Mouse (Mus musculus): ENCODE measurements at regions not wholly inside any gene's neighbourhood (a gene's known extent, or its start where the extent isn't known, plus 50 kb on each side); places are given as distances from the start of the nearest gene placed in this dataset.
A peak's percentile ranks its signal among the peaks of the same experiment; 100 is the strongest.

DNA sequence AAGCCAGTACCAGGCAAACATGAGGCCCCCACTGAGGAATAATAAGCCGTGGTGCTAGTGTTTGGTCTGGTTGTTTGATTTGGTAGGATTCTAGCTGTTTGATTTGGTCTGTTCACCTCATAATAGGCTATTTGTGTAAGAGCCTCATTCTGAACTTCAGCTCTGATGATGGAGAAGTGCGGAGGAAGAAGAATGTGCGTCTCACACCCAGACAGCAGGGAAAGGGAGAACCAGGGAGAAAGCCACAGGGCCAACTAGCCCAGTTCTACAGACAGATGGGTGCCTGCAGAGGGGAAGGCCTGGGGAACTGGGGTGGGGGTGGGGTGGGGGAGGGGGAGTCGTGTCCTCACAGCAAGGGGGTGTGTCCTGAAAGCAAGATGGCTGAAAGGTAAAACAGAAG lies 106.6 kb upstream of the Sfswap start:
- no peak overlapping the region for H3K27ac ChIP-seq (replicated peaks)
- 71% methylated on average over 4 of the region's 4 CpGs for WGBS
- no peaks in the 10 kb centered on the region for H3K27me3 ChIP-seq
- H3K9ac ChIP-seq, result no peak overlapping the region
- H3K36me3 ChIP-seq, result no peaks in the 10 kb centered on the region
- no peak overlapping the region for H3K4me2 ChIP-seq
- ATAC-seq (ENCODE audit: low FRiP score, low read depth), result no peak
- 0 out of 2 replicates have a peak, but pooled peaks cover 4% of the 10 kb centered on the region for H3K4me1 ChIP-seq (replicated peaks)
- H3K9me3 ChIP-seq, result no peaks in the 10 kb centered on the region
- H3K4me3 ChIP-seq, result no peak overlapping the region

GRCm38 (mm10) chr5:129397311-129397710 lies 103.7 kb upstream of the Sfswap start:
- no peak for ATAC-seq (ENCODE audit: low FRiP score, low read depth)
- H3K4me3 ChIP-seq, result no peak overlapping the region
- WGBS, result 88% methylated on average over 1 of the region's 1 CpGs
- no peaks in the 10 kb centered on the region for H3K36me3 ChIP-seq
- H3K4me1 ChIP-seq (replicated peaks), result no peaks in the 10 kb centered on the region
- H3K9ac ChIP-seq, result no peak overlapping the region
- no peak overlapping the region for H3K27ac ChIP-seq (replicated peaks)
- H3K27me3 ChIP-seq, result no peaks in the 10 kb centered on the region
- no peaks in the 10 kb centered on the region for H3K9me3 ChIP-seq
- no peak overlapping the region for H3K4me2 ChIP-seq

DNA sequence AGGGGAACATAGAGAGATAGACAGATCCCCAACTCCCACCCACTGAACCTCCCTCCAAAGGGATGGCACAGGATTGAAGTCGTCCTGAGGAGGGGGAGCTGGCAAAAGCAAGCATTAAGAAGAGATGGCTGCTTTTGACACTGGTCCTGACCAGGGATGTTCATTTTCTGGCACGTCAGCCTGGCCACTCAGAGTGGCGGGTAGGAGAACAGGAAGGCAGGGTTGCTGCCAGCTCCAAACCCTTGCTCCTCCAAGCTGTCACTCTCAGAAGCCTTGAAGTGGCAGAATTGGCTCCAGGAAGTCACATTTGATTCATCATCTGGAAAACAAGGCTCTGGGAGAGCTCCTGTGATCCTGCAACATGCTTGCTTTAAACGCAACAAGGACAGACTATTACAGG lies 94.8 kb upstream of the Sfswap start:
- Histone ChIP-seq H3K9me3 (no peaks in the 10 kb centered on the region), H3K9ac (no peak overlapping the region), H3K27me3 (no peaks in the 10 kb centered on the region), H3K36me3 (no peaks in the 10 kb centered on the region), H3K4me3 (no peak overlapping the region), H3K4me2 (no peak overlapping the region), H3K27ac (replicated peaks) (no peak overlapping the region), H3K4me1 (replicated peaks) (peaks cover 9% of the 10 kb centered on the region)
- ATAC-seq (ENCODE audit: low FRiP score, low read depth), result no peak
- 54% methylated on average over 4 of the region's 4 CpGs for WGBS

GRCm38 (mm10) chr5:129409440-129410004 lies 91.5 kb upstream of the Sfswap start:
- Histone ChIP-seq H3K9ac (no peak overlapping the region), H3K4me3 (no peak overlapping the region), H3K36me3 (no peaks in the 10 kb centered on the region), H3K27ac (replicated peaks) (peak overlapping the region; percentile 42; the same call in 1 of the 2 replicates), H3K4me2 (no peak overlapping the region), H3K4me1 (replicated peaks) (peaks cover 9% of the 10 kb centered on the region), H3K27me3 (0 out of 2 replicates have a peak, but pooled peaks cover under 1% of the 10 kb centered on the region), H3K9me3 (no peaks in the 10 kb centered on the region)
- peak; percentile 88 for ATAC-seq (ENCODE audit: low FRiP score, low read depth)
- WGBS, result 57% methylated on average over 14 of the region's 14 CpGs

DNA sequence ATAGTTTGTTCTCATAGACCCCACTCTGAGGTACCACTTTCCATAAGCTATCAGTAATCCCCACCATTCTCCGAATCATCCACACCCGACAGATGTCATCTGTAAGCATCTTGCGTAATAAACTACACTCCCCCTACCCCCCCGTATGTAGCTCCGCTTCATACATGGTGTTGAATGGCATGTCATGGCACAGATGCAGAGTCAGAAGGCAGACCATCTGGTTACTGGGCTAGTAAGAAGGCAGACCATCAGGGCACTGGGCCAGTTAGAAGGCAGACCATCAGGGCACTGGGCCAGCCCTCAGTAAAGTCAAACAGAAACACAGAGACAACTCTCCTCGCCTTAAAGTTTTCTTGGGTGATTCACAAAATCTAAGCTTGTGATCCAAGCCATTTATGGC lies 88.9 kb upstream of the Sfswap start:
- H3K9me3 ChIP-seq, result no peaks in the 10 kb centered on the region
- 0 out of 2 replicates have a peak, but pooled peaks have one; percentile 57 for ATAC-seq (ENCODE audit: low FRiP score, low read depth)
- H3K36me3 ChIP-seq, result no peaks in the 10 kb centered on the region
- H3K27ac ChIP-seq (replicated peaks), result no peak overlapping the region
- 82% methylated on average over 6 of the region's 6 CpGs for WGBS
- H3K4me2 ChIP-seq, result no peak overlapping the region
- H3K4me3 ChIP-seq, result no peak overlapping the region
- peaks cover 9% of the 10 kb centered on the region for H3K4me1 ChIP-seq (replicated peaks)
- H3K9ac ChIP-seq, result no peak overlapping the region
- H3K27me3 ChIP-seq, result 0 out of 2 replicates have a peak, but pooled peaks cover 2% of the 10 kb centered on the region

GRCm38 (mm10) chr5:129414960-129415706 lies 85.9 kb upstream of the Sfswap start:
- H3K4me1 ChIP-seq (replicated peaks), result peaks cover 3% of the 10 kb centered on the region
- WGBS, result 47% methylated on average over 12 of the region's 12 CpGs
- H3K27me3 ChIP-seq, result 0 out of 2 replicates have a peak, but pooled peaks cover 2% of the 10 kb centered on the region
- H3K4me3 ChIP-seq, result no peak overlapping the region
- no peak overlapping the region for H3K4me2 ChIP-seq
- no peaks in the 10 kb centered on the region for H3K9me3 ChIP-seq
- no peak overlapping the region for H3K9ac ChIP-seq
- H3K36me3 ChIP-seq, result no peaks in the 10 kb centered on the region
- ATAC-seq (ENCODE audit: low FRiP score, low read depth), result no peak
- no peak overlapping the region for H3K27ac ChIP-seq (replicated peaks)

DNA sequence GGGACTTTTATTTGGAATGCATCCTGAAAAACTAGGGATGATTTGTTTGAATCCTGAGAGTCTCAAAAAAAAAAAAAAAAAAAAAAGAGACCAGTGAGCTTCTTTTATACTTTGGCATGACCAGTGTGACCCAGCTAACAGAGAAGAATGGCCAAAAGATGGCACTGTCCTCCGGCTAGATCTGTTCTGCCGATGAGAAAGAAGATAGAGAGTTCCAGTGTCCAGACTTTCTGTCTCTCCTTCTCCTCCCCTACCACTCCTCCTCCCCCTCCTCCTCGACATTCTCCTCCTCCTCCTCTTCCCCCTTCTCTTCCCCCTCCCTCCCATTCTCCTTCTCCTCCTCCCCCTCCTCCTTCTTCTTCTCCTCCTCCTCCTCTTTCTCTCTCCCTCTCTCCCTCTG lies 84.6 kb upstream of the Sfswap start:
- 22% methylated on average over 3 of the region's 3 CpGs for WGBS
- Histone ChIP-seq H3K36me3 (no peaks in the 10 kb centered on the region), H3K4me3 (no peak overlapping the region), H3K27ac (replicated peaks) (no peak overlapping the region), H3K9ac (no peak overlapping the region), H3K27me3 (0 out of 2 replicates have a peak, but pooled peaks cover 2% of the 10 kb centered on the region), H3K9me3 (no peaks in the 10 kb centered on the region), H3K4me2 (no peak overlapping the region), H3K4me1 (replicated peaks) (no peaks in the 10 kb centered on the region)
- no peak for ATAC-seq (ENCODE audit: low FRiP score, low read depth)

DNA sequence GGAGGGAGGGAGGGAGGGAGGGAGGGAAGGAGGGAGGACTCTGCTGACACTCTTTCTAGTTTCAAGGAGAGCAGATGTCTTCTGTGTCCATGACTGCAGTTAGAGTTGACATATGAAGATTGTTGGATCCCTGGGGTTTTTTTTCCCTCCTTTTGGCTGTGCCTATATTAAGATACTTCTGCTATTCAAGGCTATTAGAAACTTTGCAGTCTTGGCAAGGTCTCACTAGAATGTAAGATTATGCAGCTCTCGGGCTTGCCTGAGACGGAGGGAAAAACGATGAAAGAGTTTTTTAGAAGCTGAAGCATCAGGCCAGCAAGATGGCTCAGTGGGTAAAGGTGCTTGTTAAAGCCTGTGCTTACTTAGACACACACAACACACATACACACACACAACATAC lies 83.5 kb upstream of the Sfswap start:
- H3K36me3 ChIP-seq, result no peaks in the 10 kb centered on the region
- 0 out of 2 replicates have a peak, but pooled peaks cover 2% of the 10 kb centered on the region for H3K27me3 ChIP-seq
- H3K9ac ChIP-seq, result no peak overlapping the region
- no peaks in the 10 kb centered on the region for H3K4me1 ChIP-seq (replicated peaks)
- no peak for ATAC-seq (ENCODE audit: low FRiP score, low read depth)
- H3K27ac ChIP-seq (replicated peaks), result no peak overlapping the region
- WGBS, result 77% methylated on average over 3 of the region's 3 CpGs
- no peak overlapping the region for H3K4me2 ChIP-seq
- no peaks in the 10 kb centered on the region for H3K9me3 ChIP-seq
- no peak overlapping the region for H3K4me3 ChIP-seq

DNA sequence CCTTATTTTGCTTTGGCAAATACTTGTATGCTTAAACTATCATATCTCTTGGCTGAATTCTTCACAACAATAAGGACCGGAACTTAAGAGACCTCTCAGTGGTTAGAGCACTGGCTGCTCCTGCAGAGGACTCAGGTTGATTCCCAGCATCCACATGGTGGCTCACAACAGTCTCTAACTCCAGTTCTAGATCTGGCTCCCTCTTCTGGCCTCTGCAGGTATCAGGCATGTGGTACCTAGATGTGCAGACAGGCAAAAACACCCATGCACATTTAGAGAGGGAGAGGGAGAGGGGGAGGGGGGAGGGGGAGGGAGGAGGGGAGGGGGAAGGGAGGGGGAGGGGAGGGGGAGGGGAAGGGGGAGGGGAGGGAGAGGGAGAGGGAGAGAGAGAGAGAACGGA lies 80.0 kb upstream of the Sfswap start:
- H3K36me3 ChIP-seq, result no peaks in the 10 kb centered on the region
- no peak overlapping the region for H3K4me3 ChIP-seq
- no peaks in the 10 kb centered on the region for H3K4me1 ChIP-seq (replicated peaks)
- no peak overlapping the region for H3K27ac ChIP-seq (replicated peaks)
- H3K27me3 ChIP-seq, result no peaks in the 10 kb centered on the region
- WGBS, result 79% methylated on average over 2 of the region's 2 CpGs
- H3K4me2 ChIP-seq, result no peak overlapping the region
- H3K9me3 ChIP-seq, result no peaks in the 10 kb centered on the region
- no peak overlapping the region for H3K9ac ChIP-seq
- ATAC-seq (ENCODE audit: low FRiP score, low read depth), result no peak

- no peak overlapping the region for H3K27ac ChIP-seq (replicated peaks)
- H3K9me3 ChIP-seq, result no peaks in the 10 kb centered on the region
- peaks cover 11% of the 10 kb centered on the region for H3K4me1 ChIP-seq (replicated peaks)
- no peaks in the 10 kb centered on the region for H3K36me3 ChIP-seq
- ATAC-seq (ENCODE audit: low FRiP score, low read depth), result no peak
- H3K4me3 ChIP-seq, result no peak overlapping the region
- no peak overlapping the region for H3K4me2 ChIP-seq
- H3K9ac ChIP-seq, result no peak overlapping the region
- no peaks in the 10 kb centered on the region for H3K27me3 ChIP-seq
Measured at GRCm38 (mm10) chr5:129429897-129430296, 71.1 kb upstream of the Sfswap start.

- Histone ChIP-seq H3K4me2 (no peak overlapping the region), H3K27me3 (no peaks in the 10 kb centered on the region), H3K27ac (replicated peaks) (no peak overlapping the region), H3K9ac (no peak overlapping the region), H3K4me1 (replicated peaks) (peaks cover 11% of the 10 kb centered on the region), H3K4me3 (no peak overlapping the region), H3K9me3 (no peaks in the 10 kb centered on the region), H3K36me3 (no peaks in the 10 kb centered on the region)
- ATAC-seq (ENCODE audit: low FRiP score, low read depth), result no peak
- WGBS, result 73% methylated on average over 3 of the region's 3 CpGs
Measured at GRCm38 (mm10) chr5:129430330-129430729, 70.7 kb upstream of the Sfswap start.

DNA sequence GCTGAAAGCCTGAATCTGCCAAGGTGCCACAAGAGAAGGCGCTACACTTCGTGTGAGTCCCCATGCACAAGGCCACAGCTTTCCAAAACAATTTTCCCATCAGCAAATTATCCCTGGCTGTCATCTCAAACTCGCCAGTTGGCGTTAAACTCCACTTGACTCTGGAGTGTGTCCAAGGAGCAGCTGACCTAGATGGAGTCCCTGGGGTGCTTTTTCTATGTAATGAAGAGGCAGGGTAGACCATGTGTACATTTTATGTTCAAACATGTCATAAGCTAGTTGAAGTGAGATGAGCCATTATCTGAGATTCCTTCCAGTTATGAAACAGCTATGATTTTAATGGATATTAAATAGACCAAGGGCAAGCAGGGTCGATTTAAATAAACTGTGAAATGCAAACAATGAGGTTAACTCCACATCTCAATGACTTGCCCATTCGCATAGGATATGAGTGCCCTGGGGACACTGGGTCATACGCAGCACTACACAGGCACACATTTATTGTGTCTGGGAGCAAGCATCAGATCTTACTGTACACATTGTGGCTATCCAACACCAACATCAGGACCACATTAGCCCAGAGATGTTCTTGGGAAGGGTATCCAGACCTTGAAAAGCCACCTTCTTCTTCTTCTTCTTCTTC lies 51.0 kb upstream of the Sfswap start:
- H3K4me2 ChIP-seq, result no peak overlapping the region
- WGBS, result 29% methylated on average over 7 of the region's 7 CpGs
- no peak overlapping the region for H3K9ac ChIP-seq
- no peak for ATAC-seq (ENCODE audit: low FRiP score, low read depth)
- peaks cover 25% of the 10 kb centered on the region for H3K4me1 ChIP-seq (replicated peaks)
- H3K27me3 ChIP-seq, result no peaks in the 10 kb centered on the region
- no peaks in the 10 kb centered on the region for H3K9me3 ChIP-seq
- no peak overlapping the region for H3K4me3 ChIP-seq
- H3K27ac ChIP-seq (replicated peaks), result no peak overlapping the region
- H3K36me3 ChIP-seq, result no peaks in the 10 kb centered on the region

Data from hindbrain, embryonic 15.5 days (tissue).